ENCODE assay signal across 8 mouse cellular contexts in the genomic region with DNA sequence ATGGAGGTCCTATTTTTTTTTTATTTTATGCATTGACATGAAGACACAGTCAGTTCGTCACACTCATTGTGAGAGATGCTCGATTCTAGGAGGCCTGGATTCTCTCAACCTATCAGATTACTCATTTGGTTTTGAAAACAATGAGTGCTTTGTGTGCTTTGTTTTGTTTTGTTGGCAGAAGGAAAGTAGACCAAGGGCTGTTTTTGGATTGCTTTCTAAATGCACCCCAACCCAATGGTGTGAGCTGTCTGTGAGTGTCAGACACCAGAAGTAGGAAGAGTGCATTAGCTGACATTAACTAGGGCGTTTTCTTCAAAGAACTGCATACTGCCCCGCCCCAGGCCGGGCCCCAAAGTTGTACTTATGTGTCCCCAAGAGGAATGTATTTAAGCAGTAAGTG. TPM values are rescaled to one million over a fixed set of nuclear protein-coding genes. Genes with fewer than 3 reads are reported as not detected.
DNase-seq lines count a peak whose midpoint lies in the region; ATAC-seq and TF ChIP-seq lines count a peak whose summit lies in the region.
"Had no signal": no experiment of that assay in that cellular context is flagged by ENCODE, and none has a peak within 500 bp of the region (broad histone marks: within the 10 kb centered on the region; RNA-seq: fewer than 3 reads in every experiment).

No protein-coding gene starts in this region.

- no peaks in the 10 kb centered on the region for H3K9me3 ChIP-seq in kidney, embryonic 14.5 days (ENCODE audit: control insufficient read depth, low read length)
- H3K9me3 ChIP-seq in limb, embryonic 14.5 days (ENCODE audit: control insufficient read depth, low read length) = no peaks in the 10 kb centered on the region

- WGBS in kidney, embryonic 14.5 days = 69% methylated on average over 5 of the region's 5 CpGs
- 73% methylated on average over 5 of the region's 5 CpGs for WGBS in limb, embryonic 14.5 days
- WGBS in thymus, adult 2 months = 90% methylated on average over 5 of the region's 5 CpGs

- no peaks in the 10 kb centered on the region for H3K27me3 ChIP-seq in kidney, embryonic 14.5 days (ENCODE audit: control insufficient read depth, insufficient read depth, low read length)
- H3K27me3 ChIP-seq in limb, embryonic 14.5 days (ENCODE audit: control insufficient read depth, insufficient read depth, low read length) = no peaks in the 10 kb centered on the region
- H3K27me3 ChIP-seq in thymus, adult 2 months (ENCODE audit: control insufficient read depth, insufficient read depth, low read length) = no peaks in the 10 kb centered on the region

- TF ChIP-seq CTCF in thymus, adult 2 months (IDR thresholded peaks at IDR 0.05; ENCODE audit: borderline replicate concordance, control insufficient read depth, extremely low read depth, insufficient read depth, low read length, poor library complexity) = no peak

- no peak for DNase-seq in kidney, postnatal 4 days
- peak; percentile 12 for DNase-seq in ES-CJ7 (ENCODE audit: low read depth, low spot score)
- peak; percentile 67 for DNase-seq in brain, adult 2 months (ENCODE audit: low read depth, low spot score)
- DNase-seq in limb, embryonic 14.5 days (ENCODE audit: low spot score) = no peak
- DNase-seq in thymus, postnatal 14 days = no peak
- no peak for DNase-seq in thymus, adult 2 months

- no peak overlapping the region for H3K27ac ChIP-seq in kidney, embryonic 14.5 days (ENCODE audit: low read depth, low read length)
- no peak overlapping the region for H3K27ac ChIP-seq in limb, embryonic 14.5 days (replicated peaks; ENCODE audit: low read depth, low read length)
- H3K27ac ChIP-seq in thymus, adult 2 months (ENCODE audit: control insufficient read depth, insufficient read depth, low read length) = no peak overlapping the region

- H3K4me2 ChIP-seq in kidney, embryonic 14.5 days (replicated peaks; ENCODE audit: low read depth, low read length) = peak overlapping the region; percentile 86; the same call in 1 of the 2 replicates
- H3K4me2 ChIP-seq in limb, embryonic 14.5 days (replicated peaks; ENCODE audit: low read depth, low read length, severe bottlenecking) = peak overlapping the region; percentile 90; the same call in 1 of the 2 replicates

- H3K4me3 ChIP-seq in kidney, embryonic 14.5 days (ENCODE audit: low read length) = no peak overlapping the region
- no peak overlapping the region for H3K4me3 ChIP-seq in limb, embryonic 14.5 days (replicated peaks; ENCODE audit: low read length)
- H3K4me3 ChIP-seq in thymus, adult 2 months (ENCODE audit: control insufficient read depth, insufficient read depth, low read length) = no peak overlapping the region
- H3K4me3 ChIP-seq: megakaryocyte, embryonic 14.5 days had no signal

- no peak for ATAC-seq in kidney, embryonic 14.5 days (ENCODE audit: low FRiP score, low TSS enrichment)
- no peak for ATAC-seq in limb, embryonic 14.5 days (ENCODE audit: low FRiP score, low read depth)

- no peaks in the 10 kb centered on the region for H3K36me3 ChIP-seq in kidney, embryonic 14.5 days (ENCODE audit: control insufficient read depth, insufficient read depth, low read length)
- H3K36me3 ChIP-seq in limb, embryonic 14.5 days (ENCODE audit: control insufficient read depth, insufficient read depth, low read length) = no peaks in the 10 kb centered on the region
- H3K36me3 ChIP-seq in thymus, adult 2 months (ENCODE audit: control insufficient read depth, insufficient read depth, low read length) = no peaks in the 10 kb centered on the region

- H3K9ac ChIP-seq in kidney, embryonic 14.5 days (ENCODE audit: low read depth, low read length) = no peak overlapping the region
- H3K9ac ChIP-seq in limb, embryonic 14.5 days (ENCODE audit: low read depth, low read length, severe bottlenecking) = no peak overlapping the region

- no peaks in the 10 kb centered on the region for H3K4me1 ChIP-seq in kidney, embryonic 14.5 days (ENCODE audit: control insufficient read depth, insufficient read depth, low read length)
- H3K4me1 ChIP-seq in limb, embryonic 14.5 days (ENCODE audit: control insufficient read depth, insufficient read depth, low read length) = 0 out of 2 replicates have a peak, but pooled peaks cover 9% of the 10 kb centered on the region
- no peaks in the 10 kb centered on the region for H3K4me1 ChIP-seq in thymus, adult 2 months (replicated peaks; ENCODE audit: control insufficient read depth, insufficient read depth, low read length)

- TF ChIP-seq POLR2A in limb, embryonic 14.5 days (IDR thresholded peaks at IDR 0.05; ENCODE audit: borderline replicate concordance, extremely low read depth, insufficient read depth, insufficient read length) = no peak
- TF ChIP-seq POLR2A in thymus, adult 2 months (IDR thresholded peaks at IDR 0.05; ENCODE audit: control insufficient read depth, extremely low read depth, insufficient read depth, low read length, poor library complexity) = no peak

RNA-seq across cellular contexts. Expression of gene Cavin3, which starts 2.0 kb away (rescaled TPM):
- polyA plus RNA-seq in kidney, embryonic 14.5 days (2014; fragmentation: Nextera tagmentation; extraction: Ambion mirVana) = 48.0 and 55.0 TPM in 2 replicates
- 60.5 and 65.0 TPM in 2 replicates for polyA plus RNA-seq in limb, embryonic 14.5 days (2012; rRNA removed)
- 104 and 113 TPM in 2 replicates for polyA plus RNA-seq in limb, embryonic 14.5 days (2014; fragmentation: Nextera tagmentation; extraction: Ambion mirVana)
- 12.7 and 14.5 TPM in 2 replicates for polyA plus RNA-seq in thymus, adult 2 months (2012; rRNA removed)

RNA-seq across cellular contexts. Expression of gene Cckbr, which starts 54.5 kb away (rescaled TPM):
- polyA plus RNA-seq in kidney, embryonic 14.5 days (2014; fragmentation: Nextera tagmentation; extraction: Ambion mirVana) = 0.56 and 0.58 TPM in 2 replicates
- 0.03 TPM in 1 of 2 replicates, not detected in the other for polyA plus RNA-seq in limb, embryonic 14.5 days (2012; rRNA removed)
- polyA plus RNA-seq in limb, embryonic 14.5 days (2014; fragmentation: Nextera tagmentation; extraction: Ambion mirVana) = not detected in 2 replicates
- 0.24 and 0.28 TPM in 2 replicates for polyA plus RNA-seq in thymus, adult 2 months (2012; rRNA removed)

Comparison
In these comparisons a context has a peak if more than half of its experiments do, and no peak if none do; other contexts are left out.
1. DNase-seq: peak in ES-CJ7 (single experiment) and brain, adult 2 months (single experiment); none in kidney, postnatal 4 days (0 of 2), limb, embryonic 14.5 days (single experiment), thymus, postnatal 14 days (single experiment) and thymus, adult 2 months (single experiment).